Mouse (Mus musculus) cerebellum, adult 2 months (tissue): Measurements from ENCODE around the gene Abcb11. TPM values are rescaled to one million over a fixed set of nuclear protein-coding genes. Genes with fewer than 3 reads are reported as not detected.

ENCODE experiments used
- DNase-seq, 2 experiments: peaks; one replicate each; pipeline ENCODE4 v3.0.0; 2021
- H3K27ac ChIP-seq: fragments of 200-500 bp; 2 replicates; pipeline ENCODE4 v1.5.1; 2012; ENCODE audit warnings: low read length, control low read depth, inconsistent platforms; ENCODE audit not compliant: insufficient read depth
- H3K27me3 ChIP-seq: fragments of 200-500 bp; 2 replicates; pipeline ENCODE4 v1.6.1; 2012; ENCODE audit warnings: inconsistent platforms, mild to moderate bottlenecking, low read length, moderate library complexity; ENCODE audit not compliant: control insufficient read depth, insufficient read depth
- H3K4me1 ChIP-seq: fragments of 200-500 bp; 2 replicates; pipeline ENCODE4 v1.6.1; 2011; ENCODE audit warnings: low read length; ENCODE audit not compliant: control insufficient read depth, insufficient read depth
- H3K4me3 ChIP-seq: fragments of 200-500 bp; replicated peaks from 2 replicates; pipeline ENCODE3; 2011; ENCODE audit warnings: mild to moderate bottlenecking, low read depth, low read length, control low read depth; ENCODE audit not compliant: insufficient read depth
- CTCF ChIP-seq: fragments of 200-500 bp; IDR thresholded peaks from 2 replicates; pipeline ENCODE4 v1.5.1; 2011; ENCODE audit warnings: low read depth, mild to moderate bottlenecking, control low read depth, low read length, moderate library complexity, borderline replicate concordance; ENCODE audit not compliant: insufficient read depth
- POLR2A ChIP-seq: fragments of 200-500 bp; IDR thresholded peaks from 2 replicates; pipeline ENCODE4 v1.6.1; 2011; ENCODE audit warnings: low read length, control low read depth, borderline replicate concordance; ENCODE audit not compliant: insufficient read depth
- WGBS: fragments of 180-500 bp; shearing (Covaris S2); methylation state at CpG from one replicate; pipeline ENCODE4 v1.1.7; 2018; 5-methylcytosine and 5-hydroxymethylcytosine counted together
- polyA plus RNA-seq: library from polyadenylated mRNA; depleted of rRNA; stranded (reverse); fragments of >200 nt; gene quantifications from 2 replicates; pipeline ENCODE4 v1.2.3, GENCODE M21; 2012

Gene Abcb11
- polyA plus RNA-seq, 1 experiment: not detected

DNA sequence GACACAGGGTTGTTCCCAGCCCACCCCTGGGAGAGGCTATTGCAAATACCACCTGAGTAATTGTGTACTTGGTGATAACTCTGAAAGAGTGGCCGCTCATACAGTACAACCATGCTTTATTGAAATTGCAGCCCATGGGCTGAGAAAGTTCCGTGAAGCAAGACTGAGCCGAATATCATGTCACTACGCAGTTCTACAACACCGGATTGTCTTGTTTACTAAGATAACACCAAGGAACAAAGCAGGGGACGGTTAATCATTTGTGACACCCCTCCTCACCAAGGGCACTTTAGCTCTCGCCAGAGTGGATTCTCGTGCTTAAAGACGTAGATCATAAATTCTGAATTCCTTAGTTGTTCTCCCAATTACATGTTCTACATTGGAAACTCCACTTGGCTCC is 103.1 kb downstream of the Abcb11 start:
- TF ChIP-seq POLR2A (no peak), CTCF (no peak)

DNA sequence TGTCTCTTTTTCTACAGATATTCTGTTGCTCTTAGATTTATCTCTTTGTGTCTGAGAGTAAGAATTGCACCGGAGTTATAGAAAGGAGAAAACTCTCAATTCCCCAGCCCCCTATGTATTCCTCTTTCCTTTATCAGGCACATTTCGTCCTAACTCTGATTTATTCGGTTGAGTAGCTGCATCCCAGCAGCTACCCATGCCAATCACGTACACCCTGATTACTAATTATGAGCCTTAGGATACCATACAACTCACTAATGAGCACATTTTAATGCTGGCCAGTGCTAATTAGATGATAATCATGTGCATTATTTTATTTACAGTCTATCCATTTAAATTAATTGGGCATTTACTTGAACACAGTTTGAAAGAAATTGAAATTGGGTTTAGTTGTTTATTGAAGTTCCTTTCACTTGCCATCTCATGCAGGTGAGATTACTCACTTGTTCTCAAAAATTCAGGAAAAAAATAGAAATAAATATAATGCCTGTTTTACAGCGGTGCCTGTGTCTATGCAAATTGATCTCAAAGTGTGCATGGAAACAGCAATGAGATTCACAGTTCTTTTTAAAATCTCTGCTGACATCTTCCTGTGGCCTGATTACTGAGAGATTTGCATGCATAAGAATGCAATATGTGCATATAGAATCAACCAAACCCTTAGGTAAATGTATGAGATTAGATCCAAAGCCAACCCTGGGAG is 107.3 kb downstream of the Abcb11 start:
- WGBS: 30% methylated on average over 5 of the region's 5 CpGs
- Histone ChIP-seq H3K4me1 (no peaks in the 10 kb centered on the region), H3K27ac (no peak overlapping the region), H3K4me3 (no peak overlapping the region), H3K27me3 (no peaks in the 10 kb centered on the region)
- no peak for DNase-seq
- TF ChIP-seq CTCF: no peak
- no peak for TF ChIP-seq POLR2A

More for the DNA sequence above, 103.1 kb downstream of the Abcb11 start:
- no peak overlapping the region for H3K27ac ChIP-seq
- no peak for DNase-seq
- no peaks in the 10 kb centered on the region for H3K27me3 ChIP-seq
- H3K4me3 ChIP-seq: no peak overlapping the region
- 94% methylated on average over 9 of the region's 9 CpGs for WGBS
- no peaks in the 10 kb centered on the region for H3K4me1 ChIP-seq

DNA sequence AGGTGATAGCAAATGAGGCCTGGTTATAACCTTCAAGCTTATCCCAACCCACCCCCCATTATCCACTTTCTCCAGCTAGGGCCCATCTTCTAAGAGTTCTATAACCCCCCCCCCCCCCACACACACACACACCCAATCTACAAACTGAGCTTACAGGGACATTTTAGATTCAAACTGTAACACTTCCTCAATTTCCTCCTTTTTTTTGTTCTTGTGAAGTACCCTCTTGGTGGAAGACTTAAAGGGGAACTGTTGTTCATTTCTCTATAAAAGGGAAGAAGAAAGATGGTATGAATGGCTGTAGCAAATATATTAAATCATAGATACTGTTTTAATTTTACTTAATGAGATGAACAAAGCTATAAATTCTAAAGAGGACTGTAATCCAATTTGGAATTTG is 110.3 kb downstream of the Abcb11 start:
- no peaks in the 10 kb centered on the region for H3K27me3 ChIP-seq
- no peak overlapping the region for H3K27ac ChIP-seq
- no peaks in the 10 kb centered on the region for H3K4me1 ChIP-seq
- DNase-seq: no peak
- TF ChIP-seq POLR2A (no peak), CTCF (no peak)
- H3K4me3 ChIP-seq: no peak overlapping the region

GRCm38 (mm10) chr2:69230137-69230536 is 112.3 kb downstream of the Abcb11 start:
- no peak overlapping the region for H3K4me3 ChIP-seq
- H3K27me3 ChIP-seq: no peaks in the 10 kb centered on the region
- WGBS: 86% methylated on average over 2 of the region's 2 CpGs
- no peak for DNase-seq
- no peak overlapping the region for H3K27ac ChIP-seq
- H3K4me1 ChIP-seq: no peaks in the 10 kb centered on the region
- TF ChIP-seq CTCF: no peak
- TF ChIP-seq POLR2A: no peak

GRCm38 (mm10) chr2:69228635-69229034 is 113.8 kb downstream of the Abcb11 start:
- Histone ChIP-seq H3K4me3 (no peak overlapping the region), H3K27me3 (no peaks in the 10 kb centered on the region), H3K27ac (no peak overlapping the region), H3K4me1 (no peaks in the 10 kb centered on the region)
- WGBS: 68% methylated on average over 6 of the region's 6 CpGs
- no peak for DNase-seq
- TF ChIP-seq CTCF (no peak), POLR2A (no peak)

DNA sequence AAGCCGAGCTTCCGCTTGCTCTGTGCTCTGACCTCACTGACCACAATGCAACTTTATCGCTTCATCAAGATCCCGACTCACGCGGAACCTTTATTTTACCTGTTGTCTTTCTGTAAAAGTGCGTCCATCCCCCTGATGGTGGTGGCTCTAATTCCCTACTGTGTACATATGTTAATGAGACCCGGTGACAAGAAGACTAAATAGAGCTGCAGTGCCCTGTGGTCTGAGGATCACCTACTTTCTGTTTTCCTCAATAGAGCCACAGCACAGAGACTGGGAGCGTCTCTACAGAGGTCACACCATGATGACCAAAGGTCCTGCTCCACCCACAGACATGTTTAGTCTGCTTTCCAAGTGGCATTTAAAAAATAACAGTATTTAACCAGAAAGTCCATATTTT is 115.5 kb downstream of the Abcb11 start:
- Histone ChIP-seq H3K27me3 (no peaks in the 10 kb centered on the region), H3K4me1 (no peaks in the 10 kb centered on the region), H3K27ac (no peak overlapping the region), H3K4me3 (no peak overlapping the region)
- no peak for DNase-seq
- 79% methylated on average over 9 of the region's 9 CpGs for WGBS
- TF ChIP-seq CTCF: no peak
- no peak for TF ChIP-seq POLR2A

GRCm38 (mm10) chr2:69224724-69225123 is 117.7 kb downstream of the Abcb11 start:
- TF ChIP-seq POLR2A (no peak), CTCF (no peak)
- no peak for DNase-seq
- H3K27ac ChIP-seq: no peak overlapping the region
- H3K27me3 ChIP-seq: no peaks in the 10 kb centered on the region
- no peaks in the 10 kb centered on the region for H3K4me1 ChIP-seq
- H3K4me3 ChIP-seq: no peak overlapping the region
- 64% methylated on average over 2 of the region's 2 CpGs for WGBS

DNA sequence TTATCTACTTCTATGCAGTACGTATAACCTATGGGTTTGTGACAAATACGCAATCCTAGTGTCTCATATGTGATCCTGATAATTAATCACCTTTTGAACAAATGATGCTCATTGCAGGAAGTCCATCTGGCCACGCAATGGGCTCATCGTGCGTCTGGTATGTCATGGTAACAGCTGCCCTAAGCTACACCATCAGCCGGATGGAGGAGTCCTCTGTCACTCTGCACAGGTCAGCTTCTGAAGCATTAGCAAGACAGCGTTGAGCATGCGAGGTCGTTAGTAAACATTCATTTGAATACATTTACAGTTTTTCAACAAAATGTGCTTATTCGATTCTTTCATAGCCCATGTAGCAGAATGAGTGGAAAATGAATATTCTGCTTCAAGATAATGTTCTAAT is 119.6 kb downstream of the Abcb11 start:
- WGBS: 77% methylated on average over 10 of the region's 10 CpGs
- no peak for DNase-seq
- Histone ChIP-seq H3K4me1 (no peaks in the 10 kb centered on the region), H3K4me3 (no peak overlapping the region), H3K27ac (no peak overlapping the region), H3K27me3 (no peaks in the 10 kb centered on the region)
- TF ChIP-seq POLR2A: no peak
- no peak for TF ChIP-seq CTCF
